Mouse (Mus musculus) cerebellum, postnatal 14 days (tissue): ENCODE measurements around the gene Shld2.
A peak's percentile ranks its signal among the peaks of the same experiment; 100 is the strongest.
"Not testable (repeated sequence)": the region's sequence is repeated elsewhere in the genome, so short reads cannot be mapped to it uniquely, and the experiment has no call there.

Source experiments
- DNase-seq, 2 experiments: peaks; one replicate each; pipeline ENCODE4 v3.0.0; 2021; ENCODE audit warnings: mixed read lengths in 2 of 2

Gene Shld2

GRCm38 (mm10) chr14:34318113-34318512, 7.8 kb upstream of the Shld2 start:
- DNase-seq, result no peak

DNA sequence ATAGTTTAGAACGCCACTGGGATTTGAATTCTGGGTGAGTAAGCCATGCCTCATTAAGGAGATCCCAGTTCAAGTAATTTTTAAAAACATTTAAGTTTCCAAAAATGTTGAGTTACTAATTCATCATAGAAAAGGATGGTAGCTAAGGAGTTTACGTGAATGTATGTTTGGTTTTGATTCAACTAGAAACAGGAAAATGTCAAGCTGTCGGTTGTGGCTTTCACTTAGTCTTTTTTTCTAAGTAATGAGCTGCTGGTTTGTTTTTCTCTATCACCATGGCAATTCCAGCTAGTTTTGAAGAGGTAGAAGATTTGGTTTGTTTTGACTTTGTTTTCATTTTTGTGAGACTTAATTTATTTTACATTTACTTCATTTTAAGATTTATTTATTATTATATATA, 7.1 kb upstream of the Shld2 start:
- no peak for DNase-seq

- DNase-seq, result no peak
Measured at GRCm38 (mm10) chr14:34316346-34316745, 6.1 kb upstream of the Shld2 start.

DNA sequence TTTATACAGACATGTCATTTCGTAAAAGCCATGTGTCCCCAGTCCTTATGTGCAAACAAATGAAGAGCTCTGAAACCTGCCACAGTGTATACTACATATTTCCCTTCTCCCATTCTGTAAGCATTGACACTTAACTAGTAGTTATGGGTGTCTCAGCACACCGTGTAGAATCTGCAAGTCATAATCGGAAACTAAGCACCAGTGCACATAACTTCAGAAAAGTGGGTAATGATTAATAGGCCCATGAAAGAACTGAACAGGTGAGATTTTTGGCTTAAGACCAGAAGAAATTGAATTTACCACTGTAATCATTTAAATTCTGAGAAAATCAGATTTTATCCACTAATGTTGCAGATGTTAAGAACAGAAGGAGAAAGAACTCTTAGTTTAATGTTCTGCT, 4.5 kb upstream of the Shld2 start:
- DNase-seq, result no peak

GRCm38 (mm10) chr14:34314383-34314782, 4.1 kb upstream of the Shld2 start:
- not testable (repeated sequence) for DNase-seq

GRCm38 (mm10) chr14:34313612-34314011, 3.3 kb upstream of the Shld2 start:
- no peak for DNase-seq

DNA sequence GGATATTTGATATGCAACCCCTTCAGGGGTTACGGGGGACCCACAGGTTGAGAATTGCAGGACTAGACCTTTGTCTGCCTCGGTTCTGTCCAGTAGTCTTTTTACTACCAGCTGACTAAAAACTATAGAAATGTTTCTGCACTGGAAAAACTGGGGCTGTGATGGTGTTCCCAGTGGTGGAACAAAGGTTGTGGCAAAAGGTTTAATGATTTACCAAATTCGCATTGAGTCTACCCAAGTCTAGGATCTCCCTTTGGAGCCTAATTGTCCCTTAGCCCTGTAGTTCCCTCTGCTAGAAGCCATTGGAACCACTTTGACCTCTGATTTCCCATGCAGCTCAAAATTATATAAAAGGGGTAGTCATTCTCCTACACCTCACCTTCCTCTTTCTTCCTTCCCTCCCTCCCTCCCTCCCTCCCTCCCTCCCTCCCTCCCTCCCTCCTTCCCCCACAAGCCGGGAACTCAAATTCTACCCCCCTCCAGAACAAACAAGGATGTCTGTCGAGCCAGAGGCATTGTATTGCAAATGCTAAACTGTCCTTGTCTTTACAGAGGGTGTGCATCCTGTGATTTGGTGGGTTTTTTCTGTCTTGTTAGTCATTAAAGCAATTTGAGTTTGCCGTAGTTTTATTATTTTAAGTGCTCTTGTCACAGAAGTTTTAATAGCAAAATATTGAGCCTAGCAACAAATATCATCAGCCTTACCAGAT, 2.2 kb upstream of the Shld2 start:
- no peak for DNase-seq

GRCm38 (mm10) chr14:34311691-34312090, 1.4 kb upstream of the Shld2 start:
- DNase-seq, result peak in 1 of 2 experiments; percentile 31

- DNase-seq, result peak in 1 of 2 experiments; percentile 63
Measured at GRCm38 (mm10) chr14:34311021-34311631, 833 bp upstream of the Shld2 start.

DNA sequence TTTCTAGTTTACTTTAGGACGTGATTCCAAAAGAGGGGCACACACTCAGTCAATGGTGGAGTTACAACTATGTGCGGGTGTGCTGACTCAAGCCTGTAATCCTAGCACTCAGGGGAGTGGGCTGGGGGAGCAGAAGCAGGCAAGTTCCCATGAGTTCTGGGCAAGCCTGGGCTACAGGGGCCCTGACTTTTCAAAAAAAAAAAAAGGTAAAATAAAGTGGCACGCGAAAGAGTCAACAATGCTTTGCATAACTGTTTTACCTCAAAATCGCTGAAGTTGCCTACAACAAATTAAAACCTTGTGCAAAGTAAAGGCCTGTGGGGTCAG, 423 bp downstream of the Shld2 start:
- peak in 1 of 2 experiments; percentile 19 for DNase-seq

GRCm38 (mm10) chr14:34309266-34309665, 1.0 kb downstream of the Shld2 start:
- no peak for DNase-seq

- DNase-seq, result no peak
Measured at GRCm38 (mm10) chr14:34303265-34303680, 7.0 kb downstream of the Shld2 start.

DNA sequence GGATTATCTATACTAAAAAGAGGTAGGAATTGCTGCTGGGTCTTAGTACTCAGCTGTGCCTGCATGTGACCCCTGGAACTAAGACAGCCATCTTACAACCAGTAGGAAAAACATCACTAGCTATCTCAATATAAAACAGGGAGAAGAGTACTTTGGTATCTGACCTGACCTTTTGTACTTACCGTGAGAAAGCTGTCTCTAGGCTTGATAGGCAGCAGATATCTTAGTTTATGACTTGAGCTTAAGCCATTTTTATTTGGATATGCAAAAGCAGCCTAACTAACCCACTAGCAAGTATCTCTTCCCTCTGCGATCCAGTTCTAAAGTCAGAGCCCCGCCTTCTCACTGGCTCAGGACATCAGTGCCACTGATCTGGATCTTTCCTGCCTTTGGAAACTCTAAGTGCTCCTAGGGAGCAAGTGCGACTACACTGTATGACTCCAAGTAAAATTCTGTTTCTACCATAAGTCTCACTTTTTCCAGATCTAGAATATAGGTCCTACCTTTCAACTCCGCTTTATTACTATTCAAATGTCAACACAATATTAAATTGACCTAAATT, 7.5 kb downstream of the Shld2 start:
- DNase-seq, result no peak

DNA sequence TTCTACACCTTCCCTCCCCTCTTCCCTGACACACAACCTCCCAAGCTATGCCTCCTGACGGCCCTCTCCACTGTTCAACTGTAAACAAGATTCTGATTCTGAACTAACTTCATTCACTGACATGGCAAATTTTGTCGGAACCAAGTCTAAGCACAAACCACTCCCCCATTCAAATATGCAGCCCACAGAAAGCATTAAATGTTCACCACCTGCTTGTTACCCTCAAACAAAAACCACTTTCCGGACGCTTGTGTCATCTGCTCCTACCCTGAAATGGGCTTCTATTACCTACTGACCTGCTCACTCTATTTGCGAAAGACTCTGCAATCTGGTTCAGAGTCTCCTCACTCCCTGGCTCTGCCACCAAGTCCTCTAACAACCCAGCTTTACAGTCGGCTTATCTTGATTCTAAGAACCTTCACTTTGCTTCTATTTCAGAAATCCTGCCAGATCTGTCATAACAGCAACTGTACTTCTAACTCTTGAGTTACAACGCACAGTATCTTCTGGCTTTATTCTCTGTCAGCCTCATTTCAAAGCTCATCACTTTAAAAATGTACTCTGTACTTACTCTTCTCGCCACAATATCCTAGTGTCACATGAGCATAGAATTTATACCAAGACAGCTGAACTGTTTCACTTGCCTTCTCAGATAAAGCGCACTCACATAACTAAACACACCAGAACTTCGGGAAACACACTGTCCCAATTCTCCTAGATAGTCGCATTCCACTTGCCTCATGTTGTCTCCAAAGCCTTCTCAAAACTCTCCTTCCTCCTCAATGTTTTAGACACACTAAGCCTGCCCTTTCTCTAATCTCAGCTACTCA, 11.2 kb downstream of the Shld2 start:
- DNase-seq, result no peak

DNA sequence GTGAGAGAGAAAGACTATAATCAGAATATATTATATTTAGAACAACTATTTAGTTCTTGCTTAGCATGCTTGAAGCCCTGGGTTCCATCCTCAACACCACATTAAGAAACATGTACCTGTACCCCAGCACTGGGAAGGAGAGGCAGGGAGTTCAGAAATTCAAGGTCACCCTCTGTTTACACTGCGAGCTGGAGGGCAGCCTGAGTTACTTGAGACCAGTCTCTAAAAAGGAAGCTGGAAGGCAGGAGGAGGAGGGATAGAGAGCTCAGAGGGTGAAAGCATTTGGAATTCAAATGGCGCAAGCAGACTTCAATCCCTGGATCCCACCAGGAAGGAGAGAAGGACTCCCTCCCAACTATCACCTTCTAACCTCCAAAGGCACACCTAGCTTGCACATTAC, 12.7 kb downstream of the Shld2 start:
- DNase-seq, result no peak

DNA sequence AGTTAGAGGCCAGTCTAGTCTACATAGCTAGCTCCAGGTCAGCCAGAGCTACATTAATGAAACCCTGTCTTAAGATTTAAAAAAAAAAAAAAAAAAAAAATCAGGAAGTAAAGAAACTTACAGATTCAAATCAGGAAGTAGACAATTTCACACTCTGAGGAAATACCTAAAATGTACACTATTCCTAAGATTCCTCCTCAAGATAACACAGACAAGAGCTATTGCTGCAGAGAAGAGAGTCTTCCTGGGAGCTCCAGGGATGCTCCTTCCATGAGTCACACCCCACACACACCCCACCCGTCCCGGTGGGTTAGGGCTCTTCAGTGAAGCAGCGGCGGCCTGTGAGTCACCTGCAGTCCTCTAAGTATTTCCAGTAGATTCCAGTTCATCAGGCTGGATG, 13.3 kb downstream of the Shld2 start:
- DNase-seq, result no peak

GRCm38 (mm10) chr14:34296350-34296749, 13.9 kb downstream of the Shld2 start:
- no peak for DNase-seq

DNA sequence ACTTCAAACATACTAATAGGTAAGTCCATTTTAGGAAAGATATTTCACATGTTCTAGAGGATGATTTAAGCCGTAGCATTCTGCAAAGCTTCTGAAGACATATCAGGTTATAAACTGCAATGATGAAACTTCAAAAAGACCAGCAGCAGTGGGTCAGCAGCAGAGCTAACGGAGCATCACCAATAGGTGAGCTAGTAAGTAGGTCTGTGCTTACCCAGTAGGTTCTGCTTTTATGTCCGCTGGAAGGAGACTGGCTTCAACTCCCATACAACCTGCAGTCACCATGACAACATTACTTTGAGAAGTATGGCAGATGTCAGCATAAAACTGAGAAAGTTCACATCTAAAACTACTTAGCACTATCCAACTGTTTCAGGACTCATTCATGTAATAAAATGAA, 16.7 kb downstream of the Shld2 start:
- no peak for DNase-seq

DNA sequence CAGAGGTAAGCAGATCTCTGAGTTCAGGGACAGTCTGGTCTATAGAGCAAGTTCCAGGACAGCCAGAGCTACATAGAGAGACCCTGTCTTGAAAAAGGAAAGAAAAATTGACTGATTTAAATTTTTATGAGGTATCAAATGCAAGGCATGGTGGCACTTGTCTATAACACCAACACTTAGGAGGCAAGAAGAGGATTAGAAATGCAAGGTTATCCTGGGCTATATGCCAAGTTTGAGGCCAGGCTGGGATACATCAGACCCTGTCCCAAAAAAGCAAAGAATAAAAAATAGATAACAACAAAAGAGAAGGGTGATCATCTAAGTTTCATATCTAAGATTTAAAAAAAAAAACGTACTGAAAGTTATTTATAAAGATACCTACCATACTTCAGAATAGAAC, 20.1 kb downstream of the Shld2 start:
- DNase-seq, result no peak

DNA sequence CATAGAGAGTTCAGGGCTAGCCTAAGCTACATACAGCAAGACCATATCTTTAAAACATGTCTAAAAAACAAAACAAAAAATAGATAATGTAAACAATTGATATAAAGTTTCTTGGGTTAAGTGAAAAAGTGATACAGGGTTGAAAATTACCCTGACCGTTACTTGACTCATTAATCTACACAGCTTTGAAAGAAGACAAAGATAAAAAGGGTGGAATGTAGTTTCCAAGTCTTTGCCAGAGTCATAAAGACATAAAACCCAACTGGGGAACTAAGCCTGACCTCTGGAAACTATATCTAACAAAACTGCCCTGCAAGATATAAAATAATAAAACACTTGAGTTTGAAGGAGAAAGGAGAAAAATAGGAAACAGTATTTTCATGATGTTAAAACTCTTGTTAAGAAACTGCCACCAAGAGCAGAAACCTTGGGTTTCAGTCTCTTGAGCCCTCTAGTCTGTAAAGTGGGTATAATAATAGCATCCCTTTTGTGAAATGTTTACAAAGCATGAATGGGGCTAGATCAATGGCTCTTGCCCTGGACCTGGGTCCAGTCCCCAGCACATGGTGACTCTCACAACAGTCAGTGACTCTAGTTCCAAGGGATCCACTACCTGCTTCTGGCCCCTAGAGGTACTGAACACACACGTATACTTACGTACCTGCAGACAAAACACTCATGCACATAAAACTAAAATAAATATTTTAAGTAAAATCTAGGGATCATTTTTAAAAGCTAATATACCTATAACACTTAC, 20.9 kb downstream of the Shld2 start:
- no peak for DNase-seq

DNA sequence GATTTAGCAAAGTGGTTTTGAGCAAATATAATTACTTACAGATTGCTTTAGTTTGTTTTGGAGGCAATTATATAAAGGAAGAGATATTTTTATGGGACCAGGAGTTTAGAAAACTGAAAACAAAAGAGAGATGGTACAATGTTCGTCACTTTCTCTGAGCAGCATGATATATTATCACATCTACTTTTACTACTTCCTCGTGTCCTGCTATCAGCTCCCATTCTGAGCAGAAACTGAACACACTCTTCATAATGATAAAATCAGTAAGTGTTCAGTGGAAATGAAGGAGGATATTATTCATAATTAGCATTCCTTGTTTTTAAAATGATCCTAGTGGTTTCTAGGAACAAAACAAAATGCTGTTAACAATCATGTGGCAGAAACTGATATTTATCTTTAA, 21.9 kb downstream of the Shld2 start:
- DNase-seq, result no peak

- DNase-seq, result no peak
Measured at GRCm38 (mm10) chr14:34281736-34282269, 28.5 kb downstream of the Shld2 start.

- no peak for DNase-seq
Measured at GRCm38 (mm10) chr14:34280798-34281197, 29.5 kb downstream of the Shld2 start.
